Mouse (Mus musculus) heart, adult 2 months (tissue): ENCODE data around the gene Prkcz.

Experiments
- CTCF ChIP-seq: fragments of 200-600 bp; IDR thresholded peaks from 2 replicates; pipeline ENCODE4 v1.8.1; 2022; ENCODE audit warnings: antibody characterized with exemption, mild to moderate bottlenecking, moderate library complexity
- POLR2A ChIP-seq: fragments of 200-500 bp; IDR thresholded peaks from 2 replicates; pipeline ENCODE4 v1.6.1; 2011; ENCODE audit warnings: mild to moderate bottlenecking, low read depth, low read length, control low read depth; ENCODE audit not compliant: insufficient read depth

DNA sequence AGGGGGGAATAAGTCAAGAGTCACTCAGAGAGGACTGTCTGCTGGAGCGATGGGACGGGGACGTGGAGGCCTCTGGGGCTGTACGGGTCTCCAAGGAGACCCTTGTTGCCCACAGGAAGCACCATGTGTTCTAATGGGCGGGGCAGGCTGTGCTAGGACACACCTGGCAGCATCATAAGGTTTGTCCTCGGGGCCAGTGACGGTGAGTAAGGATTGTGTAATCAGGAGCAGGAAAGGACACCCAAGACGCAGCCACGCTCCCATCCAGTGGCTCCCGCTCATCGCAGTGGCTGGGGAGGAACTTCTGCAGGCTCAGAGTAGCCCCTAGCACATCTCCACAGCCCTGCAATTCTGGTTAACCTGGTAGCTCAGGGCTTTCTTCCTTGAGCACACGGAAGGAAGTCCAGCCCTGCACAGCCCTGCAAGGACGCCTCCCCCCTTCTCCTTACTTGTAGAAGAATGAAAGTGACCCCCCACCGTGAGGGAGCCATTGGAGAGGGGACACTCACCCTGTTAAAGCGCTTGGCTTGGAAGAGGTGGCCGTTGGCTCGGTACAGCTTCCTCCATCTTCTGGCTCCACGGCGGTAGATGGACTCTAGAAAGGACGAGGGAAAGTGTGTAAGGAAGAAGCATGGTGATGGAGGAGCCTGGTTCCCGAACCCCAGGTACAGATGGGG, 60.6 kb downstream of the Prkcz start:
- TF ChIP-seq CTCF, result no peak
- TF ChIP-seq POLR2A, result no peak
